Mouse (Mus musculus): ENCODE data around the gene Arpp19. TPM values are rescaled to one million over a fixed set of nuclear protein-coding genes. Genes with fewer than 3 reads are reported as not detected.

Arpp19 gene
- polyA plus RNA-seq, 1 experiment = 69.9 TPM

DNA sequence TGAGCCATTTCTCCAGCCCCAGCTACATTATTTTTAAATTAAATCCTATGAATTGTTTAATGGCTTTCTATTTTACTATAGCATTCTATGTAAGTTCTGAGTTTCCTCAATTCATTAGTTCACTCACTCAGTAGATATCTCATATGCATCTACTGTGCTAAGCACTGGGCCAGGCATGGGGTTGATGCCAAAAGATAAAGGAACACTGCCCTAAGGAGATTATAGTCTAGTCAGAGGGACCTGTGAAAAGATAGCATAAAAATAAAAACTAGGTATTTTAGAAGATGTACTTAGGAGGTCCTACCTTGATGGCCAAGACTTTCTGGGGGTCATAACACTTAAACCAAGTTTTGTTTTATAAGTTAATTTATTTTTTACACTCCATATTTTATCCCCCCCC is 64.7 kb downstream of the Arpp19 start:
- DNase-seq (ENCODE audit: low spot score) = no peak

Other genes starting within 250 kb of the Arpp19 start
- gene Onecut1, start 175.7 kb upstream of the Arpp19 start, polyA plus RNA-seq (2012; rRNA removed) = not detected in 2 replicates
- gene Fam214a, start 84.7 kb upstream of the Arpp19 start, polyA plus RNA-seq (2012; rRNA removed) = 19.4 and 25.6 TPM in 2 replicates
- 23.9 and 28.7 TPM in 2 replicates for gene Myo5a, start 33.4 kb downstream of the Arpp19 start, polyA plus RNA-seq (2012; rRNA removed)
- 10.0 and 10.3 TPM in 2 replicates for gene Myo5c, start 194.4 kb downstream of the Arpp19 start, polyA plus RNA-seq (2012; rRNA removed)

Data from urinary bladder, adult 2 months (tissue).